Mouse (Mus musculus): ENCODE measurements around the gene Pxn. TPM values are rescaled to one million over a fixed set of nuclear protein-coding genes. Genes with fewer than 3 reads are reported as not detected.

Pxn gene
- polyA plus RNA-seq, 1 experiment from 2014 or later, result 32.6 TPM

DNA sequence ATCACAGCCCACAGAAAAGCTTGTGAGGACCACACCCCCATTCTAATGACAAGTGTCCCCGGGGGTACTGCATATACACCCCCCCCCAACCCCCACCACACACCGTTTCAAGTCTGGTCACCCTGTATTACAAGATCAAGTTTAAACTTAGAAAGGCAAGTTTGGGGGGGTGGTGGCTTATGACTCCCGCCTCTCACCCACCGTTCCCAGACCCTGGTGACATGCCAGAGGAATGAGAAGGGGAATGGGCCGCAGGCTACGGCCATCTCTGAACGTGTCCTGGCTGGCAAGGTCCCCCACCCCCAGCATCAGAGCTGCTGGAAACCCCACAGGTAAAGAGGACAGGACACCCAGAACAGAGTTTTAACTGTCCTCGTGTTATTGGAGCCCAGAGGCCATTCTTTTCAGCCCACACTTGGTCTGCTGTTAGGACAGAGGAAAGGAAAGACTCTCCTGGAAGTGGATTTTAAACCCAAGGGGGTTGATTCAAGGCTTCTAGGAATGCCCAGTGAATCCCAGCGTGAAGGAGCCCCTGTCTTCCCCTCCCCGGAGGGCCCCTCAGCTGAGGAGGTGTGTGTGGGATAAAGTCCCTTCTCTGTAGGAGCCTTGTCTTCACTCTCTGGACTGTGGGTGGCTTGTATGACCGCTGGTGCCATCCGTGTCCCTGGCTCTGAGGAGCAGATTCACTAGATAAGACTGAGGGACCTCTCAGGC, 948 bp downstream of the Pxn start:
- peaks cover 50% of the 10 kb centered on the region for H3K4me1 ChIP-seq (replicated peaks)
- 0 out of 2 replicates have a peak, but pooled peaks cover 6% of the 10 kb centered on the region for H3K27me3 ChIP-seq (ENCODE audit: insufficient read depth, poor library complexity, severe bottlenecking)
- H3K27ac ChIP-seq, result peak overlapping the region; percentile 91
- H3K4me3 ChIP-seq, result peak overlapping the region; percentile 87
- H3K36me3 ChIP-seq, result no peaks in the 10 kb centered on the region
- no peak for DNase-seq (ENCODE audit: low spot score)
- 26% methylated on average over 12 of the region's 12 CpGs for WGBS
- 0 out of 2 replicates have a peak, but pooled peaks cover 2% of the 10 kb centered on the region for H3K9me3 ChIP-seq

- H3K36me3 ChIP-seq, result no peaks in the 10 kb centered on the region
- WGBS, result 49% methylated on average over 18 of the region's 18 CpGs
- peak overlapping the region; percentile 60 for H3K27ac ChIP-seq
- H3K4me3 ChIP-seq, result peak overlapping the region; percentile 87
- H3K4me1 ChIP-seq (replicated peaks), result peaks cover 50% of the 10 kb centered on the region
- H3K9me3 ChIP-seq, result 0 out of 2 replicates have a peak, but pooled peaks cover 2% of the 10 kb centered on the region
- DNase-seq (ENCODE audit: low spot score), result no peak
- 0 out of 2 replicates have a peak, but pooled peaks cover 6% of the 10 kb centered on the region for H3K27me3 ChIP-seq (ENCODE audit: insufficient read depth, poor library complexity, severe bottlenecking)
Observed at GRCm38 (mm10) chr5:115507981-115508858, 1.7 kb downstream of the Pxn start.

DNA sequence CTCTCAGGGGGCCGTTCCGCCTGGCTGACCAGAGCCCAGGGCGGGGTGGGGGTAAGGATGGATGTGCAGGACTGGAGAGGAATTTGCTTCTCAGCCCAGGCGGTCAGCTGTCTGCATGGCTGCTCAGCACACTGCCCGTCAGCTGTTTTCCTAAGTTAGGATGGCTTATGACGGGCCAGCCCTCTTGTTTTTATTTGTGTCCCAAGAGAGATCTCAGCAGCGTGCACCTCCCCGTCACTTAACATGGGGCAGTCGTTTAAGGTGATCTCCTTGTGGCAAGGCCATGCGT, 2.3 kb downstream of the Pxn start:
- peak; percentile 57 for DNase-seq (ENCODE audit: low spot score)
- peaks cover 50% of the 10 kb centered on the region for H3K4me1 ChIP-seq (replicated peaks)
- H3K36me3 ChIP-seq, result no peaks in the 10 kb centered on the region
- WGBS, result 21% methylated on average over 10 of the region's 10 CpGs
- H3K27ac ChIP-seq, result peak overlapping the region; percentile 60
- 0 out of 2 replicates have a peak, but pooled peaks cover 6% of the 10 kb centered on the region for H3K27me3 ChIP-seq (ENCODE audit: insufficient read depth, poor library complexity, severe bottlenecking)
- 0 out of 2 replicates have a peak, but pooled peaks cover 2% of the 10 kb centered on the region for H3K9me3 ChIP-seq
- H3K4me3 ChIP-seq, result peak overlapping the region; percentile 87

DNA sequence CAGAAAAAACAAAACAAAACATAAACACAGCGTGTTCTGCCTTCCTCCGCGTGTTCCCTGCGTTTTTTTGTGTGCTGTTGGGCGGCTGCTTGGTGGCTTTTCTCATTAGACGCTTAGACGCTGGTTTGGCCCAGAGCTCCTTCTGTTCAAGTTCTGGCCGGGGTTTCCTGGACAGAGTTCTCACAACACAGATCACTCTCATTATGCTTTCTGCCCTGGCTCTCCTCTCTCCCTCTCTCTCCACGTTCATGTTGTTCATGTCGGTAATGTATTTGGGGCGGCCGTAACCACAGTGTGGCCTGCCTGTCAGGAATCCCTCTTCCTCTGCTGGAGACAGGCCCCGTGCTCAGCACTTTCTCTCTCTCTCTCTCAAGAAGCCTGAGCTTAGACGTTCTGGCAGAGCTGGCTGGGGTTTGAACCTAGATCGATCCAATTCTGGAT, 2.9 kb downstream of the Pxn start:
- peak overlapping the region; percentile 87 for H3K4me3 ChIP-seq
- peak overlapping the region; percentile 72; the same call in 1 of the 2 replicates for H3K27ac ChIP-seq

DNA sequence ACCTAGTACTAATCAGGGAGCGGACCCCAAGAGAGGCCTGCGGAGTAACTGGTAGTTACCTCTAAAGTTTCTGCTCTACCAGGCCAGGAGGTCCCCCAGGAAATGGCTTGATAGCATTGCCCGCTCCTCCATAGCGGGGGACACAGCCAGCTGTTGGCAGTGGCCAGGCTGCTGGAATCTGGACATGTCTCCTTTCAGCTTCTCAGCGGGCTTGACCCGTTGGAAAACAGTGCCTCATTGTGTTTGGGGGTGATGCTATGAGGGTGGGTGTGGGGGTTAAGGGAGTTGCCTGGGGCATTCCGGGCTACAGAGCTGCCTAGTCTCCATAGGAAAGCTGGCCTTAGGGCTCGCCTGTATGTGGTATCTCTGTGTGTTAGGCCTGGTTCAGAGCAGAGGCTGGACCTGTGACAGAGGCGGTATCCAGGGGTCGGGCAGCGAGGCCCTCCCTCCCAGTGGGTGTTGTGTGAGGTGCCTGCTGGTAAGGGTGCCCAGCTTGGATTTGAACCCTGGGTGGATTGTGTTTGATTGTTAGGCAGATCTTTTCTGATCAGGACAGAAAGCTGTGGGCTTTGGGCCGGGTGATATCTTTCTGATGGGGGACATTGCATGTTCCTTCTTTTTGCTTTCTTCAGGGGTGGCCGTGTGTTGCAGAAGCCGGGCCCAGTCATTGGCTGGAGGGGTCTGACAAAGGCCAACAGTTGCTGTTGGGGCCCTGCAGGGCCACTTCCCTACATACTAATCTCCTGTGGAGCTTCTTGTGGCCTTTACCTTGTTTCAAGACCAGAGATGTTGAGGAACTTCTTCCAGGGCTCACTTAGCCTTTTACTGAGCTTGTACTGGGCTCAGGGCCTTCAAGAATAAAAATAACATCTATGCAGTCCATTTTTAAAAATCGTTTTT, 3.6 kb downstream of the Pxn start:
- 58% methylated on average over 15 of the region's 15 CpGs for WGBS
- Histone ChIP-seq H3K4me3 (peak overlapping the region; percentile 87), H3K27ac (peak overlapping the region; percentile 72)

More for the DNA sequence above, 2.9 kb downstream of the Pxn start:
- Histone ChIP-seq H3K36me3 (no peaks in the 10 kb centered on the region), H3K9me3 (no peaks in the 10 kb centered on the region), H3K27me3 (ENCODE audit: insufficient read depth, poor library complexity, severe bottlenecking) (0 out of 2 replicates have a peak, but pooled peaks cover 6% of the 10 kb centered on the region), H3K4me1 (replicated peaks) (peaks cover 53% of the 10 kb centered on the region)
- WGBS, result 47% methylated on average over 15 of the region's 15 CpGs
- DNase-seq (ENCODE audit: low spot score), result peak; percentile 31

DNA sequence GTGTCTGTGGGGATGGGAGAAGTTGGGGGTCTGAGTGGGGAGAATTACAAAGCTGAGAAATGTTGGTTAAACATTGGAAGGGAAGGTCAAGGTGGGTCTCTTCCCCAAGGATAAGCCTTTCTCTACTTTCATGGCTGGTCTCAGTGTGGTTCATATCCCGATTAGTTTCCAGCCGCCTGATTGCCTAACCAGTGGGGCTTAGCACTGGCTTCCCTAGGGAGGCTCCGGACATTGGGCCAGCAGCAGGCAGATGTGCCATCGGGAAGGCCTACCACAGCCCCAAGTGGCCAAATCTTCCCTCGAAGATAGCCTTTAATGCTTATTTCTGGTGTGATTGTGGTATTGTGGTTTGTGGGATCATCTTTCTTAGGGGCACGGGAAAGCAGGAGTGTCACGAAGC, 5.9 kb downstream of the Pxn start:
- no peak for DNase-seq (ENCODE audit: low spot score)
- 92% methylated on average over 7 of the region's 7 CpGs for WGBS

More for the DNA sequence above, 3.6 kb downstream of the Pxn start:
- H3K4me1 ChIP-seq (replicated peaks), result peaks cover 60% of the 10 kb centered on the region
- no peaks in the 10 kb centered on the region for H3K9me3 ChIP-seq
- peak; percentile 29 for DNase-seq (ENCODE audit: low spot score)
- no peaks in the 10 kb centered on the region for H3K36me3 ChIP-seq
- H3K27me3 ChIP-seq (ENCODE audit: insufficient read depth, poor library complexity, severe bottlenecking), result 0 out of 2 replicates have a peak, but pooled peaks cover 6% of the 10 kb centered on the region

GRCm38 (mm10) chr5:115513246-115513645, 6.8 kb downstream of the Pxn start:
- H3K9me3 ChIP-seq, result no peaks in the 10 kb centered on the region
- no peaks in the 10 kb centered on the region for H3K27me3 ChIP-seq (ENCODE audit: insufficient read depth, poor library complexity, severe bottlenecking)
- no peak for DNase-seq (ENCODE audit: low spot score)
- no peak overlapping the region for H3K4me3 ChIP-seq
- H3K4me1 ChIP-seq (replicated peaks), result peaks cover 48% of the 10 kb centered on the region
- H3K36me3 ChIP-seq, result peaks cover 20% of the 10 kb centered on the region
- WGBS, result 97% methylated on average over 14 of the region's 14 CpGs
- H3K27ac ChIP-seq, result no peak overlapping the region

More for the DNA sequence above, 5.9 kb downstream of the Pxn start:
- Histone ChIP-seq H3K9me3 (no peaks in the 10 kb centered on the region), H3K27ac (no peak overlapping the region), H3K36me3 (peaks cover 15% of the 10 kb centered on the region), H3K27me3 (ENCODE audit: insufficient read depth, poor library complexity, severe bottlenecking) (0 out of 2 replicates have a peak, but pooled peaks cover 4% of the 10 kb centered on the region), H3K4me1 (replicated peaks) (peaks cover 57% of the 10 kb centered on the region), H3K4me3 (no peak overlapping the region)

- H3K9me3 ChIP-seq, result no peaks in the 10 kb centered on the region
- no peak overlapping the region for H3K27ac ChIP-seq
- no peak for DNase-seq (ENCODE audit: low spot score)
Observed at GRCm38 (mm10) chr5:115513721-115514120, 7.2 kb downstream of the Pxn start.

GRCm38 (mm10) chr5:115514346-115514745, 7.9 kb downstream of the Pxn start:
- H3K4me3 ChIP-seq, result no peak overlapping the region
- peak overlapping the region; percentile 75; the same call in 1 of the 2 replicates for H3K27ac ChIP-seq
- H3K36me3 ChIP-seq, result peaks cover 22% of the 10 kb centered on the region

More at GRCm38 (mm10) chr5:115513721-115514120, 7.2 kb downstream of the Pxn start:
- Histone ChIP-seq H3K4me3 (no peak overlapping the region), H3K27me3 (ENCODE audit: insufficient read depth, poor library complexity, severe bottlenecking) (no peaks in the 10 kb centered on the region), H3K36me3 (peaks cover 22% of the 10 kb centered on the region), H3K4me1 (replicated peaks) (peaks cover 43% of the 10 kb centered on the region)
- 95% methylated on average over 16 of the region's 16 CpGs for WGBS

GRCm38 (mm10) chr5:115514896-115515587, 8.6 kb downstream of the Pxn start:
- peaks cover 22% of the 10 kb centered on the region for H3K36me3 ChIP-seq
- DNase-seq (ENCODE audit: low spot score), result no peak
- no peaks in the 10 kb centered on the region for H3K9me3 ChIP-seq
- 68% methylated on average over 20 of the region's 20 CpGs for WGBS
- peaks cover 32% of the 10 kb centered on the region for H3K4me1 ChIP-seq (replicated peaks)
- no peaks in the 10 kb centered on the region for H3K27me3 ChIP-seq (ENCODE audit: insufficient read depth, poor library complexity, severe bottlenecking)
- H3K4me3 ChIP-seq, result no peak overlapping the region
- H3K27ac ChIP-seq, result peak overlapping the region; percentile 75

More at GRCm38 (mm10) chr5:115514346-115514745, 7.9 kb downstream of the Pxn start:
- DNase-seq (ENCODE audit: low spot score), result no peak
- H3K27me3 ChIP-seq (ENCODE audit: insufficient read depth, poor library complexity, severe bottlenecking), result no peaks in the 10 kb centered on the region
- no peaks in the 10 kb centered on the region for H3K9me3 ChIP-seq
- WGBS, result 87% methylated on average over 6 of the region's 6 CpGs
- H3K4me1 ChIP-seq (replicated peaks), result peaks cover 37% of the 10 kb centered on the region

GRCm38 (mm10) chr5:115516081-115516907, 9.8 kb downstream of the Pxn start:
- Histone ChIP-seq H3K4me1 (replicated peaks) (peaks cover 40% of the 10 kb centered on the region), H3K9me3 (no peaks in the 10 kb centered on the region), H3K36me3 (peaks cover 22% of the 10 kb centered on the region), H3K27me3 (ENCODE audit: insufficient read depth, poor library complexity, severe bottlenecking) (no peaks in the 10 kb centered on the region), H3K27ac (peak overlapping the region; percentile 67), H3K4me3 (no peak overlapping the region)
- DNase-seq (ENCODE audit: low spot score), result no peak
- WGBS, result 78% methylated on average over 32 of the region's 32 CpGs

Data from hindbrain, embryonic 10.5 days (tissue).